Mouse (Mus musculus): ENCODE data around the gene Rgs6. TPM values are rescaled to one million over a fixed set of nuclear protein-coding genes. Genes with fewer than 3 reads are reported as not detected.
A peak's percentile ranks its signal among the peaks of the same experiment; 100 is the strongest.

Rgs6 gene
- polyA plus RNA-seq, 1 experiment from 2014 or later, result 14.3 TPM

- WGBS (ENCODE audit: insufficient replicate concordance), result 75% methylated on average over 4 of the region's 4 CpGs
- Histone ChIP-seq H3K4me1 (ENCODE audit: control insufficient read depth, insufficient read depth, low read length) (peaks cover 6% of the 10 kb centered on the region; the same call in 1 of the 2 replicates), H3K27me3 (ENCODE audit: control insufficient read depth, insufficient read depth, low read length) (no peaks in the 10 kb centered on the region), H3K36me3 (ENCODE audit: control insufficient read depth, insufficient read depth, low read length) (no peaks in the 10 kb centered on the region), H3K4me2 (no peak overlapping the region), H3K9me3 (replicated peaks; ENCODE audit: control insufficient read depth, low read length) (no peaks in the 10 kb centered on the region), H3K4me3 (ENCODE audit: low read depth, low read length) (no peak overlapping the region), H3K9ac (ENCODE audit: low read depth, low read length) (no peak overlapping the region), H3K27ac (ENCODE audit: low read depth, low read length) (no peak overlapping the region)
- no peak for ATAC-seq (replicated peaks; ENCODE audit: insufficient number of reproducible peaks, low FRiP score, low TSS enrichment)
Measured at GRCm38 (mm10) chr12:83160700-83161099, 572.6 kb downstream of the Rgs6 start.

- no peaks in the 10 kb centered on the region for H3K36me3 ChIP-seq (ENCODE audit: control insufficient read depth, insufficient read depth, low read length)
- no peak for ATAC-seq (replicated peaks; ENCODE audit: insufficient number of reproducible peaks, low FRiP score, low TSS enrichment)
- no peaks in the 10 kb centered on the region for H3K27me3 ChIP-seq (ENCODE audit: control insufficient read depth, insufficient read depth, low read length)
- H3K9ac ChIP-seq (ENCODE audit: low read depth, low read length), result no peak overlapping the region
- no peak overlapping the region for H3K4me3 ChIP-seq (ENCODE audit: low read depth, low read length)
- H3K4me1 ChIP-seq (ENCODE audit: control insufficient read depth, insufficient read depth, low read length), result peaks cover 6% of the 10 kb centered on the region; the same call in 1 of the 2 replicates
- no peaks in the 10 kb centered on the region for H3K9me3 ChIP-seq (replicated peaks; ENCODE audit: control insufficient read depth, low read length)
- H3K4me2 ChIP-seq, result no peak overlapping the region
- WGBS (ENCODE audit: insufficient replicate concordance), result 44% methylated on average over 5 of the region's 5 CpGs
- no peak overlapping the region for H3K27ac ChIP-seq (ENCODE audit: low read depth, low read length)
Measured at GRCm38 (mm10) chr12:83163721-83164120, 575.6 kb downstream of the Rgs6 start.

GRCm38 (mm10) chr12:83165058-83165457 is 577.0 kb downstream of the Rgs6 start:
- H3K4me2 ChIP-seq, result no peak overlapping the region
- H3K36me3 ChIP-seq (ENCODE audit: control insufficient read depth, insufficient read depth, low read length), result no peaks in the 10 kb centered on the region
- H3K9me3 ChIP-seq (replicated peaks; ENCODE audit: control insufficient read depth, low read length), result no peaks in the 10 kb centered on the region
- H3K4me3 ChIP-seq (ENCODE audit: low read depth, low read length), result no peak overlapping the region
- WGBS (ENCODE audit: insufficient replicate concordance), result 70% methylated on average over 1 of the region's 1 CpGs
- no peak for ATAC-seq (replicated peaks; ENCODE audit: insufficient number of reproducible peaks, low FRiP score, low TSS enrichment)
- peaks cover 16% of the 10 kb centered on the region for H3K4me1 ChIP-seq (ENCODE audit: control insufficient read depth, insufficient read depth, low read length)
- H3K27me3 ChIP-seq (ENCODE audit: control insufficient read depth, insufficient read depth, low read length), result no peaks in the 10 kb centered on the region
- no peak overlapping the region for H3K27ac ChIP-seq (ENCODE audit: low read depth, low read length)
- no peak overlapping the region for H3K9ac ChIP-seq (ENCODE audit: low read depth, low read length)

- no peak for ATAC-seq (replicated peaks; ENCODE audit: insufficient number of reproducible peaks, low FRiP score, low TSS enrichment)
- H3K36me3 ChIP-seq (ENCODE audit: control insufficient read depth, insufficient read depth, low read length), result no peaks in the 10 kb centered on the region
- no peak overlapping the region for H3K27ac ChIP-seq (ENCODE audit: low read depth, low read length)
- no peak overlapping the region for H3K4me2 ChIP-seq
- H3K4me3 ChIP-seq (ENCODE audit: low read depth, low read length), result no peak overlapping the region
- H3K9me3 ChIP-seq (replicated peaks; ENCODE audit: control insufficient read depth, low read length), result no peaks in the 10 kb centered on the region
- WGBS (ENCODE audit: insufficient replicate concordance), result 64% methylated on average over 6 of the region's 6 CpGs
- H3K4me1 ChIP-seq (ENCODE audit: control insufficient read depth, insufficient read depth, low read length), result peaks cover 10% of the 10 kb centered on the region
- H3K27me3 ChIP-seq (ENCODE audit: control insufficient read depth, insufficient read depth, low read length), result no peaks in the 10 kb centered on the region
- no peak overlapping the region for H3K9ac ChIP-seq (ENCODE audit: low read depth, low read length)
Measured at GRCm38 (mm10) chr12:83168310-83168709, 580.2 kb downstream of the Rgs6 start.

GRCm38 (mm10) chr12:83169495-83170209 is 581.6 kb downstream of the Rgs6 start:
- no peak overlapping the region for H3K4me3 ChIP-seq (ENCODE audit: low read depth, low read length)
- H3K36me3 ChIP-seq (ENCODE audit: control insufficient read depth, insufficient read depth, low read length), result no peaks in the 10 kb centered on the region
- peak overlapping the region; percentile 31 for H3K4me2 ChIP-seq
- H3K27me3 ChIP-seq (ENCODE audit: control insufficient read depth, insufficient read depth, low read length), result no peaks in the 10 kb centered on the region
- ATAC-seq (replicated peaks; ENCODE audit: insufficient number of reproducible peaks, low FRiP score, low TSS enrichment), result 0 out of 2 replicates have a peak, but pooled peaks have one; percentile 26
- no peaks in the 10 kb centered on the region for H3K9me3 ChIP-seq (replicated peaks; ENCODE audit: control insufficient read depth, low read length)
- peak overlapping the region; percentile 1; the same call in 1 of the 2 replicates for H3K9ac ChIP-seq (ENCODE audit: low read depth, low read length)
- WGBS (ENCODE audit: insufficient replicate concordance), result 28% methylated on average over 12 of the region's 12 CpGs
- peaks cover 10% of the 10 kb centered on the region for H3K4me1 ChIP-seq (ENCODE audit: control insufficient read depth, insufficient read depth, low read length)
- H3K27ac ChIP-seq (ENCODE audit: low read depth, low read length), result peak overlapping the region; percentile 12

- Histone ChIP-seq H3K27me3 (ENCODE audit: control insufficient read depth, insufficient read depth, low read length) (no peaks in the 10 kb centered on the region), H3K27ac (ENCODE audit: low read depth, low read length) (no peak overlapping the region), H3K4me3 (ENCODE audit: low read depth, low read length) (no peak overlapping the region), H3K36me3 (ENCODE audit: control insufficient read depth, insufficient read depth, low read length) (no peaks in the 10 kb centered on the region), H3K9ac (ENCODE audit: low read depth, low read length) (no peak overlapping the region), H3K9me3 (replicated peaks; ENCODE audit: control insufficient read depth, low read length) (no peaks in the 10 kb centered on the region), H3K4me1 (ENCODE audit: control insufficient read depth, insufficient read depth, low read length) (no peaks in the 10 kb centered on the region), H3K4me2 (no peak overlapping the region)
- ATAC-seq (replicated peaks; ENCODE audit: insufficient number of reproducible peaks, low FRiP score, low TSS enrichment), result no peak
- WGBS (ENCODE audit: insufficient replicate concordance), result 68% methylated on average over 2 of the region's 2 CpGs
Measured at GRCm38 (mm10) chr12:83178770-83179169, 590.7 kb downstream of the Rgs6 start.

GRCm38 (mm10) chr12:83179860-83180259 is 591.8 kb downstream of the Rgs6 start:
- H3K27ac ChIP-seq (ENCODE audit: low read depth, low read length), result no peak overlapping the region
- no peaks in the 10 kb centered on the region for H3K36me3 ChIP-seq (ENCODE audit: control insufficient read depth, insufficient read depth, low read length)
- ATAC-seq (replicated peaks; ENCODE audit: insufficient number of reproducible peaks, low FRiP score, low TSS enrichment), result no peak
- H3K4me3 ChIP-seq (ENCODE audit: low read depth, low read length), result no peak overlapping the region
- H3K4me2 ChIP-seq, result no peak overlapping the region
- H3K9me3 ChIP-seq (replicated peaks; ENCODE audit: control insufficient read depth, low read length), result no peaks in the 10 kb centered on the region
- H3K9ac ChIP-seq (ENCODE audit: low read depth, low read length), result no peak overlapping the region
- WGBS (ENCODE audit: insufficient replicate concordance), result 74% methylated on average over 1 of the region's 1 CpGs
- H3K27me3 ChIP-seq (ENCODE audit: control insufficient read depth, insufficient read depth, low read length), result no peaks in the 10 kb centered on the region
- H3K4me1 ChIP-seq (ENCODE audit: control insufficient read depth, insufficient read depth, low read length), result no peaks in the 10 kb centered on the region

GRCm38 (mm10) chr12:83180561-83180960 is 592.5 kb downstream of the Rgs6 start:
- Histone ChIP-seq H3K9me3 (replicated peaks; ENCODE audit: control insufficient read depth, low read length) (no peaks in the 10 kb centered on the region), H3K9ac (ENCODE audit: low read depth, low read length) (no peak overlapping the region), H3K36me3 (ENCODE audit: control insufficient read depth, insufficient read depth, low read length) (no peaks in the 10 kb centered on the region), H3K27me3 (ENCODE audit: control insufficient read depth, insufficient read depth, low read length) (no peaks in the 10 kb centered on the region), H3K4me1 (ENCODE audit: control insufficient read depth, insufficient read depth, low read length) (no peaks in the 10 kb centered on the region), H3K4me3 (ENCODE audit: low read depth, low read length) (no peak overlapping the region), H3K4me2 (no peak overlapping the region), H3K27ac (ENCODE audit: low read depth, low read length) (no peak overlapping the region)
- ATAC-seq (replicated peaks; ENCODE audit: insufficient number of reproducible peaks, low FRiP score, low TSS enrichment), result no peak
- 74% methylated on average over 6 of the region's 6 CpGs for WGBS (ENCODE audit: insufficient replicate concordance)

GRCm38 (mm10) chr12:83201674-83202073 is 613.6 kb downstream of the Rgs6 start:
- Histone ChIP-seq H3K9me3 (replicated peaks; ENCODE audit: control insufficient read depth, low read length) (no peaks in the 10 kb centered on the region), H3K4me2 (no peak overlapping the region), H3K9ac (ENCODE audit: low read depth, low read length) (no peak overlapping the region), H3K27ac (ENCODE audit: low read depth, low read length) (no peak overlapping the region), H3K4me1 (ENCODE audit: control insufficient read depth, insufficient read depth, low read length) (peaks cover 23% of the 10 kb centered on the region), H3K4me3 (ENCODE audit: low read depth, low read length) (no peak overlapping the region), H3K36me3 (ENCODE audit: control insufficient read depth, insufficient read depth, low read length) (no peaks in the 10 kb centered on the region), H3K27me3 (ENCODE audit: control insufficient read depth, insufficient read depth, low read length) (no peaks in the 10 kb centered on the region)
- 31% methylated on average over 3 of the region's 3 CpGs for WGBS (ENCODE audit: insufficient replicate concordance)
- no peak for ATAC-seq (replicated peaks; ENCODE audit: insufficient number of reproducible peaks, low FRiP score, low TSS enrichment)
